Mouse (Mus musculus) forebrain, embryonic 13.5 days (tissue): ENCODE measurements around the gene Lgi2. TPM values are rescaled to one million over a fixed set of nuclear protein-coding genes. Genes with fewer than 3 reads are reported as not detected.

Source experiments
- ATAC-seq: fragments of 200-750 bp; cut with Nextera tagmentation; 2 replicates; pipeline ENCODE4 v1.8.0; 2017
- H3K27ac ChIP-seq: fragments of 300-500 bp; sonication (generic); 2 replicates; pipeline ENCODE4 v1.5.1; 2015; ENCODE audit warnings: inconsistent platforms, mild to moderate bottlenecking, moderate library complexity
- H3K27me3 ChIP-seq: fragments of 300-500 bp; sonication (generic); 2 replicates; pipeline ENCODE4 v1.6.1; 2015; ENCODE audit warnings: mild to moderate bottlenecking, inconsistent platforms
- H3K36me3 ChIP-seq: fragments of 300-500 bp; sonication (generic); 2 replicates; pipeline ENCODE4 v1.6.1; 2015; ENCODE audit warnings: mild to moderate bottlenecking, inconsistent platforms; ENCODE audit not compliant: poor library complexity, severe bottlenecking
- H3K4me1 ChIP-seq: fragments of 300-500 bp; sonication (generic); 2 replicates; pipeline ENCODE4 v1.6.1; 2015; ENCODE audit warnings: inconsistent platforms
- H3K4me2 ChIP-seq: fragments of 300-500 bp; sonication (generic); 2 replicates; pipeline ENCODE4 v1.6.1; 2015; ENCODE audit warnings: inconsistent platforms, mild to moderate bottlenecking, moderate library complexity
- H3K4me3 ChIP-seq: fragments of 300-500 bp; sonication (generic); 2 replicates; pipeline ENCODE4 v1.5.1; 2015; ENCODE audit warnings: mild to moderate bottlenecking, inconsistent platforms
- H3K9ac ChIP-seq: fragments of 300-500 bp; sonication (generic); 2 replicates; pipeline ENCODE4 v1.6.1; 2015; ENCODE audit warnings: mild to moderate bottlenecking, inconsistent platforms
- H3K9me3 ChIP-seq: fragments of 300-500 bp; sonication (generic); replicated peaks from 2 replicates; pipeline ENCODE4 v1.6.1; 2016; ENCODE audit warnings: inconsistent platforms
- WGBS: fragments of 180-500 bp; shearing (Covaris S2); methylation state at CpG from one replicate; pipeline ENCODE4 v1.1.7; 2015; 5-methylcytosine and 5-hydroxymethylcytosine counted together
- polyA plus RNA-seq: library from polyadenylated mRNA; unstranded; fragments of >200 nt; fragmentation: Nextera tagmentation; extraction: Ambion mirVana; gene quantifications from 2 replicates; pipeline ENCODE4 v1.2.1, GENCODE M21; 2015

The Lgi2 gene
- polyA plus RNA-seq, 1 experiment from 2014 or later: 0.87 TPM

DNA sequence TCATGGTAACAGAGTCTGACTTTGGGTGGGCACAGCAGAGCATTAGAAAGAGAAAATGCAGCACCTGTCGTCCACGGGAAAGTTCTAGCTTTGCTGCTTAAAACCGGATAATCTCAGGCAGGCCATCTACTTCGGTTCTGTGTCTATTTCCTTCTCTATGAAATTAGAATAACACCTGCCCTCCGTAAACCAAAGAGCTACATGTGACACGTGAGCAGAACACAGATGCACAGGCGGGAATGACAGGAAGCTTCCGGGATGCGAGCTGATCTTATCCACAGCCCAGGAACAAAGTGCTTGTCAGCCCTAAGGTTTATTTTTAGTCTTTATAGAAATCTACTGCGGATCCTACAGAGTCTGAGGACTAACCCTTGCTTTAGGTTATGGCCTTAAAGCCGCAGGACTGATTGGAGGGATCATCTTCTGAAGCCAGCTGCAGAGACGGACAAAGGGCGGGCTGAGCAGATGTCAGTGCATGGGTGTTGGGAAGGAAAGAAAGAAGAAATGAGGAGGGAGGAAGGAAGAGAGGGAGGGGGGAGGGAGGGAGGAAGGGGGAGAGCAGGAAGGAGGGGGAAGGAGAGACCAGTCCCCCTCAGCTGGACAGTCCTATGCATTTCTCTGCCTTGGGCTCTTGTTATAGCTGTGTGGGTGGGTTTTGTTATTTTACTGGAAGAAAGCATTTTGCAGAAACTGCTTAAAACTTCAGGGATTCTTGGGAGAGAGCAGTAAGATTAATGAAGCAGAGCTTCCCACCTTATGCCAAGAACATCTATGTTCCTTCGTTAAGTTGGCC is 31.3 kb downstream of the Lgi2 start:
- Histone ChIP-seq H3K36me3 (no peaks in the 10 kb centered on the region), H3K4me1 (0 out of 2 replicates have a peak, but pooled peaks cover 8% of the 10 kb centered on the region), H3K4me3 (no peak overlapping the region), H3K9ac (no peak overlapping the region), H3K27ac (no peak overlapping the region), H3K27me3 (no peaks in the 10 kb centered on the region), H3K9me3 (no peaks in the 10 kb centered on the region), H3K4me2 (no peak overlapping the region)
- WGBS: 82% methylated on average over 14 of the region's 14 CpGs
- ATAC-seq: no peak

DNA sequence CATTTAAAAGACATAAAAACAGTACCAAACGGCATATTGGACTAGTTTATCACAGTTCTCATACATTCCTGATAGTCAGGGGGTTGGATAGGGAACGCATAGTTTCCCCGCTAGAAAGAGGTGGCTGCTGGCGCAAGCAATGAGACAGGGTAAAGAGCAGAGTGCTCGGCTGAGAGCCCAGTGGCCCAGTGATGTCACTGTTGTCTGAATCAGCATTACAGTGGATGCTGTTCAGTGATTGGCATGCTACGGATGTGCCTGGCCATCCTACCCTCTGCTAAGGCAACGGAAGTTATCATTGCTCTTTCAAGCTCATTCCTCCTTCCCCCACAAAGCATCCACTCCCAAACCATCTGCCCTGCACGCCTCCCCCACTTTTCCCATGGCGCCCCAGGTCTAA is 32.6 kb downstream of the Lgi2 start:
- no peak overlapping the region for H3K9ac ChIP-seq
- no peak overlapping the region for H3K27ac ChIP-seq
- no peaks in the 10 kb centered on the region for H3K9me3 ChIP-seq
- 79% methylated on average over 9 of the region's 9 CpGs for WGBS
- no peak overlapping the region for H3K4me3 ChIP-seq
- H3K36me3 ChIP-seq: no peaks in the 10 kb centered on the region
- H3K27me3 ChIP-seq: no peaks in the 10 kb centered on the region
- H3K4me1 ChIP-seq: 0 out of 2 replicates have a peak, but pooled peaks cover 8% of the 10 kb centered on the region
- H3K4me2 ChIP-seq: no peak overlapping the region
- ATAC-seq: no peak

DNA sequence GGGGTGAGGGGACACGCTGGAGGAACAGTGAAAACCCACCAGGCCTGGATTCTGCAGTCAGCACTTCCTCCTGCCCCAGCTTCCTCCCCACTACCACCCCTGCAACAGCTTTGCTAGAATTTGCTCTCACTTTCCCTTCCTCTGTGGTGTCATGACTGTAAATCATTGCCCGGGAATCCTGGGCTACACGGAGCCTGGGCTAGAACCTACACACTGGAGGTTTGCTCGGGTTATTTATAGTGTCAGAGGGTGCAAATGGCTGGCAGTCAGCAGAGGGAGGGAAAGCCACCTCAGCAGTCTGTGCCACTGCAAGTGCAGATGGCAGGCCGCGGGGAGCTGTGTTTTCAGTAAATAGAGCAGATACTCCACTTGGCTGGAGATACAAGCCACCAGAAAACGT is 37.7 kb downstream of the Lgi2 start:
- 77% methylated on average over 7 of the region's 7 CpGs for WGBS
- Histone ChIP-seq H3K9ac (no peak overlapping the region), H3K27me3 (no peaks in the 10 kb centered on the region), H3K4me2 (no peak overlapping the region), H3K27ac (no peak overlapping the region), H3K4me3 (no peak overlapping the region), H3K4me1 (no peaks in the 10 kb centered on the region), H3K36me3 (no peaks in the 10 kb centered on the region), H3K9me3 (no peaks in the 10 kb centered on the region)
- ATAC-seq: no peak

DNA sequence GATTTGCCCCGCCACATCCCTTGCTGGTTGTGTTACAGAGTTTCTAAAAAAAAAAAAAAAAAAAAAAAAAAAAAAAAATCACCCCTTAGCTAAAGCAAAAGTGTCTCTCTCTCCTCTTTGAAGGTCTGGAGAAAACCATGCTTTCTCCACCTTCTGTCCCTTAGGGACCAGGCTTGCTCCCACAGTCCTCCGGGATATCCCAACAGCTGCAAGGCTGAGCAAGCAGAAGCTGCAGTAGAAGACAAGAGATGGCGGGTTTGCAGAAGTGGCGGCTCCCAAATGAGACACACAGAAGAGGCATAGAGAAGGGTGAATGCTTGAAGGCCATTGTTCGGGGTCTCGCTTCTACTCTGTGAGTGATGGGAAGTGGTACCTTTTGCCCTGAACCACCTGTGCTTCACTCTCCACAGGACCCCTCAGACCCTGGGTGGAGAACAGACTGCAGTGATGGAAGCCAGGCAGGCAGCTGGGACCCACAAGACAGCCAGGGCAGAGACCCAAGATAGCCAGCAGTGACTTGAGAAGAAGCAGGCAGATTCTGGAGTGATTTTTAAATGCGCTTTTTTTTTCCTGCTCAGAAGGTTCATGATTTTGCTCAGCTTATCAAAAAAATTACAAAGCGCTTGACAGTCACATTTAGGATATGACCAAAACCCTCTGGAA is 39.8 kb downstream of the Lgi2 start:
- no peaks in the 10 kb centered on the region for H3K9me3 ChIP-seq
- H3K27me3 ChIP-seq: no peaks in the 10 kb centered on the region
- H3K36me3 ChIP-seq: no peaks in the 10 kb centered on the region
- H3K4me3 ChIP-seq: no peak overlapping the region
- no peak overlapping the region for H3K9ac ChIP-seq
- no peaks in the 10 kb centered on the region for H3K4me1 ChIP-seq
- no peak overlapping the region for H3K27ac ChIP-seq
- ATAC-seq: no peak
- H3K4me2 ChIP-seq: no peak overlapping the region
- 91% methylated on average over 8 of the region's 8 CpGs for WGBS

DNA sequence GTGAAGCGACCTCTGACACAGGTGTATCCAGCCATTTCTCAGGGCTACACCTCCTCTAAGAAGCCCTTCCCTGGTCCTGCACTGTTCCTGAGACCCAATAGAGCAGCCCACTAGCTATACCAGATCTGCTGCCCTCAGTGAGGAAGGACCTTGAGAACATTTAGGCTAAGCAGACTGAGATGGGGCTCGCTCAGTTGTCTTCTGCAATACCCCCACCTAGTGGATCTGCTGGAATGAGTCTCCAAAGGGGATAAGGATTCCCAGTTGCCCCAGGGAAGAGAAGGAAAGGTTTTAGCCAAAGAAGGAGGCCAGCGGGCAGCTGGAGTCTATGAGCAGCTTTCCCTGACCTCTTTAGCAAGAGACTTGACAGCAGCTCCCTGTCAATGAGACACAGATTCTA is 42.1 kb downstream of the Lgi2 start:
- no peak overlapping the region for H3K4me3 ChIP-seq
- 56% methylated on average over 3 of the region's 3 CpGs for WGBS
- H3K4me1 ChIP-seq: no peaks in the 10 kb centered on the region
- H3K9ac ChIP-seq: no peak overlapping the region
- no peak overlapping the region for H3K4me2 ChIP-seq
- no peak overlapping the region for H3K27ac ChIP-seq
- peak; percentile 58 for ATAC-seq
- H3K9me3 ChIP-seq: no peaks in the 10 kb centered on the region
- H3K36me3 ChIP-seq: no peaks in the 10 kb centered on the region
- no peaks in the 10 kb centered on the region for H3K27me3 ChIP-seq

DNA sequence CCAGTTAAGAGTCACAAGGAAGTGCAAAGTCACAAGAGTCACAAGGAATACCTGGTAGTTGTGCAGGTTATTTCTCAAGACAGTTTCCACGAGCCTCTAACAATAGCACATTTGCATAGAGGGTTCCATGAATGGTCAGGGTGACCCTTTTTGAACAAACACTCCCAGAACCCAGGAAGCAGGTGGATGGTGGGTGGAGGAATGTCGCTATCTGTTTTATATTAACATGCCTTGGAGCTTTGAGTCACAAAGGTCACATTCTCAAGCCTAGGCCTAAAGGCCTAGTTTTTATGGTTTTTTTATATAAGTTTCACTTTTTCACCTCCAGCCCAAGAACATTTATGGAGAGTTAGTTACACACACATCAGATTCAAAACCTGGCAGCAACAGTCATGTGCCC is 46.3 kb downstream of the Lgi2 start:
- Histone ChIP-seq H3K27ac (no peak overlapping the region), H3K9me3 (no peaks in the 10 kb centered on the region), H3K4me2 (no peak overlapping the region), H3K36me3 (no peaks in the 10 kb centered on the region), H3K27me3 (no peaks in the 10 kb centered on the region), H3K4me3 (no peak overlapping the region), H3K9ac (no peak overlapping the region), H3K4me1 (no peaks in the 10 kb centered on the region; the same call in 1 of the 2 replicates)
- no peak for ATAC-seq
- WGBS: 85% methylated on average over 2 of the region's 2 CpGs

DNA sequence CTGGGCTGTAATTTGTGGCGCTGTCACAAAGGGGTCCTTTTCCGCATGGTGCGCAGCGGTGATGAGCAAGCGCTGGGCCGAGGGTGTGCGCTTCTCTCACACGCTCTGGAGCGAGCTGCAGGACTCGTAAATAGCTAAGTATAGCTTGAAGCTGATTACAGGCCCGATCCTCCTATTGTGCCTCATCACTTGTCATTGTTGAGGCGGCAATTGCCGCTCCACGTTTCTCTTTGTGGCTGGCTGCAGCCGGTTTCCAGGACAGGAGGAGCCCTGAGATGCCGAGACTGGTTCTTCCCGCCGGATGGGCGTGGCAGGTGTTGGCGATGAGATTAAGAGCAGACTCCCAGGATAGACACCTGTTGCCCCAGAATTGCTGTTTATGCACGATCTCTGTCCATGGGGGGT is 50.2 kb downstream of the Lgi2 start:
- peak; percentile 85 for ATAC-seq
- H3K4me1 ChIP-seq: no peaks in the 10 kb centered on the region; the same call in 1 of the 2 replicates
- H3K36me3 ChIP-seq: no peaks in the 10 kb centered on the region
- H3K27ac ChIP-seq: 0 out of 2 replicates have a peak overlapping the region, but pooled peaks have one; percentile 31
- H3K27me3 ChIP-seq: no peaks in the 10 kb centered on the region
- peak overlapping the region; percentile 65 for H3K9ac ChIP-seq
- WGBS: 14% methylated on average over 21 of the region's 21 CpGs
- peak overlapping the region; percentile 73 for H3K4me2 ChIP-seq
- H3K9me3 ChIP-seq: no peaks in the 10 kb centered on the region
- H3K4me3 ChIP-seq: peak overlapping the region; percentile 41

DNA sequence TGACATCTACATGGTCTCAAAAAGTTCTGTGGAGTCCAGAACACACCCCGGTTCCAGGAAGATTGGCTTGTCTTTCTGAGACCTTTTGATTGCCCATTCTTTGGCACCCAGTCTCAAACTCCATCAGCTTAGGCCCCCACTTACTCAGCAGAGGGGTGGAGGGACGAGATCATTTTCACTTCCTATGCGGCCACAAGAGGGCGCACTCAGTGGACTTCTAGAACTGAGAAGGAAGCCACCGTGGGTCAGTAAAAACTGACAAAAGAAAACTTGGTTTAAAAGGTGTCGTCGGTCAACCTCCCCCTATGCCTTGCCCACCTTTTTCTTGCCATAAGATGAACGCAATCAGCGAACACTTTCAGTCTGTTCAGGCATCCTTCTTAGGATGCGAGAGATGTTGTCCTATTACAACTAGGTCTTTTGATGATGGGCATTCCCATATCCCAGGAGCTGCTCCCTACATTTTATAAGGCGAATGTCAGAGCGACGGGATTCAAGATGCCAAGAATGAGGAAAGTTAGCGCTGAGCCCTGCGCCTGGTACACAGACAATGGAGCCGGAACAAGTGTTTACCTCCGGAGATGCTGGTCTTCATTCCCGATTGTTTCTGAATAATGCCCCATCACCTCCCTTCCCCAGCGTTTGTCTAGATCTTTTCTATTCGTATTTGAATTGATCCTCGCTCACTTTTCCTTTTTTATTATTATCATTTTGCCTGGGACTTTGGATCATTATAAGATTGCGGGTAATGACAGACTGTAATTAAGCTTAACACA is 50.8 kb downstream of the Lgi2 start:
- Histone ChIP-seq H3K9ac (peak overlapping the region; percentile 65), H3K27me3 (no peaks in the 10 kb centered on the region), H3K4me1 (no peaks in the 10 kb centered on the region; the same call in 1 of the 2 replicates), H3K4me2 (peak overlapping the region; percentile 73), H3K27ac (peak overlapping the region; percentile 31; the same call in 1 of the 2 replicates), H3K4me3 (peak overlapping the region; percentile 41), H3K36me3 (no peaks in the 10 kb centered on the region), H3K9me3 (no peaks in the 10 kb centered on the region)
- 18% methylated on average over 22 of the region's 22 CpGs for WGBS
- ATAC-seq: peak; percentile 76

DNA sequence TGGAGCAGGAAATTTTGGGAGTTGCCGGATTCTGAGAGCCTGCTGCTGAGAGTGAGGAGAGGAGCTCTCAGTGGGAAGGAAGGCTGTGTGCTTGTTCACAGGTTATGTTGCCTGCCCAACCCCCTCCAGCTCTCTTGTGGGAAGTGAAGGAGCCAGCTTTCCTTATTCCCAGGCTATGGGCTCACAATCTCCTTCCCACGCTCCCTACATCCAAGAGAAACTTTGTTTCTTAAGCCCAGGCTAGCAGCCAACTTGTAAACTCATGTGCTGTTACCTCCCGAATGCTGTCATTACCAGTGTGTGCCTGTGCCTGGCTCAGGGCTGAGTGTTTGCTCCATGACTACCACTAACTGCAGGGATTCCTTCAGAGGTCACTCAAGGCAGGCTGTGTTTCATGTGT is 55.2 kb downstream of the Lgi2 start:
- Histone ChIP-seq H3K4me1 (no peaks in the 10 kb centered on the region; the same call in 1 of the 2 replicates), H3K4me3 (no peak overlapping the region), H3K36me3 (no peaks in the 10 kb centered on the region), H3K4me2 (no peak overlapping the region), H3K27ac (no peak overlapping the region), H3K9me3 (no peaks in the 10 kb centered on the region), H3K27me3 (no peaks in the 10 kb centered on the region), H3K9ac (no peak overlapping the region)
- ATAC-seq: no peak
- 64% methylated on average over 3 of the region's 3 CpGs for WGBS

DNA sequence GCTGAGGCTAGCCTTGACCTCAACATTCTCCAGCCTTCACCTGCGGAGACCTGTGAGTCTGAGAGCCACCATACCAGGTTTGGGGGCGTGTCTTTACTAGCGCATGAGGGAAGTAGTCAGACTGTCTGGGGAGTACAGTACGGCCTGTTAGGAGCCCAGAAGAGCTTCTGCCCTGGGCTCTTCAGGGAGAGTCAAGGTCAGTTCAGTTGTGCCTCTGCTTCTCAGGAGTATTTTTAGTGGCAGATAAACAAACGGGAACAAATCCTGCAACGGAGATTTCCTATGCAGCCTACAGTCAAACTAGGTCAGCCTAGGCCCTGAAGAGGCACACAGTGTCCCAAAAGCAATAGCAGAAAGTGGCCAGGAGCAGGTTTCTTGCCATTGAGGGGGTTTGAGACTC is 56.8 kb downstream of the Lgi2 start:
- H3K36me3 ChIP-seq: no peaks in the 10 kb centered on the region
- H3K4me2 ChIP-seq: no peak overlapping the region
- no peak overlapping the region for H3K4me3 ChIP-seq
- no peak overlapping the region for H3K27ac ChIP-seq
- no peak overlapping the region for H3K9ac ChIP-seq
- H3K27me3 ChIP-seq: no peaks in the 10 kb centered on the region
- no peak for ATAC-seq
- no peaks in the 10 kb centered on the region for H3K4me1 ChIP-seq
- H3K9me3 ChIP-seq: no peaks in the 10 kb centered on the region
- WGBS: 88% methylated on average over 6 of the region's 6 CpGs

DNA sequence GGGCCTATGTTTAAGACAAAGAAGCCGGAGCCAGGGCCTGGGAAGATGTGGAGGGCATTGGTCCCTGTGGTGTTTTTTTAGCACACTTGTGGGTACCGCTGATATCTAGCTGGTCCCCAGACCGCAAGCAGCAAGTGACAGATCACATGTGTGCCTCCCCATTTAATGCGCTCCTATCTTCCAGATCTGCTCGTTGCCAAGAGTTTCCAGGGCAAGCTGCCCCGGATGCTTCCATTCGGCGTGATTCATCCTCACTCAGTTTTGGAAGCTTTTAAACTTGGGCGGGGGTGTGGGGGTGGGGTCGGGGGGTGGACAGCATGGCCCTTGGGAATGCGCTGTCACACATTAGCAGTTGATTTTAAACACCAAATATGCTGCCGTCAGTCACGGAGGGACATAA is 61.6 kb downstream of the Lgi2 start:
- Histone ChIP-seq H3K27me3 (no peaks in the 10 kb centered on the region), H3K4me1 (no peaks in the 10 kb centered on the region), H3K27ac (no peak overlapping the region), H3K4me2 (no peak overlapping the region), H3K9me3 (no peaks in the 10 kb centered on the region), H3K9ac (no peak overlapping the region), H3K36me3 (no peaks in the 10 kb centered on the region), H3K4me3 (no peak overlapping the region)
- 88% methylated on average over 13 of the region's 13 CpGs for WGBS
- ATAC-seq: no peak

DNA sequence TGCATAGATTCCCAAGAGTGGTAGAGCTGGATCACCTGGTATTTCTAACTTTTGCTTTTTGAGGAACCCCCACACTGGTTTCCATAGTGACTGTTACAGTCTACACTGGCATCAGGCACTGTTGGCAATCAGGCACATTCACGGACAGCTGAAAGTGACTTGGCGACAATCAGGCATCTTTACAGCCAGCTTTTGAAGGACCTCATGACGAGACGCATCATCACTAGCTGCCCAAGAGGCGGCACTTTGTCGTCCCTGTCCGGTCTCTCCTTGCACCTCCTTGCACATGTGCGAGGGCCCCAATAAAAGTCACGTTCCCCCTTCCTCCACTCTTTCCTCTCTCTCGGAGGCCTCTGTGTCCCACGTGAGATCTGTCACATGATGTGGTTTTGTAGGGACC is 62.1 kb downstream of the Lgi2 start:
- 92% methylated on average over 11 of the region's 11 CpGs for WGBS
- no peak for ATAC-seq
- Histone ChIP-seq H3K27ac (no peak overlapping the region), H3K9ac (no peak overlapping the region), H3K4me1 (no peaks in the 10 kb centered on the region), H3K36me3 (no peaks in the 10 kb centered on the region), H3K27me3 (no peaks in the 10 kb centered on the region), H3K4me2 (no peak overlapping the region), H3K4me3 (no peak overlapping the region), H3K9me3 (no peaks in the 10 kb centered on the region)
